Mouse (Mus musculus) lung, adult 18-20 months (tissue): ENCODE results near the gene Tlnrd1.

Experiments used
- DNase-seq, 2 experiments: peaks; one replicate each; pipeline ENCODE4 v3.0.0; 2022; ENCODE audit warnings: mixed read lengths in 2 of 2

Tlnrd1 gene

GRCm38 (mm10) chr7:83883276-83884020 lies 657 bp downstream of the Tlnrd1 start:
- DNase-seq = peak; percentile 82 to 86

GRCm38 (mm10) chr7:83882633-83883275 lies 1.4 kb downstream of the Tlnrd1 start:
- DNase-seq = peak; percentile 58 to 69

DNA sequence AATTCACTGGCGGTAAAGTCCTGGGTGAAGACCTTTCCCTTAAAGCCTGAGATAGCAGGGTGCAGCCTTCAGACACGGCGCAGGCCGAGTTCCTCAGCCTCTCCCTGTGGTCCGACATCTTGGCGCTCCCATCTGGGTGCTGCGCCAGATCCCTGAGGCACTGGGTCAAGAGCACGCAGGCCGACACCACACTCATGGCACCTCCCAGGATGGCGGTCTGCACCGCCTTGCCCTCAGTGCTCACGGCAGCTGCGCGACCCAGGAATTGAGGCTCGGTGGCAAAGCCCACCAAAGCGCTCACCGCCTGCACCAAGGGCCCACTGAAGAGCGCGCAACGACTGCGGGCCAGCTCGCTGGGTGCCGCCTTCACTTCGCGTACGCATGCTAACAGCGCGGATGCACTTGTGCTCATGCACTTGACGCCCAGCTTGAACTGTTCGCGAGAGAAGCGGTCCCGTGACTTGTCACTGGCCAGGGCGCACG lies 1.9 kb downstream of the Tlnrd1 start:
- DNase-seq = peak in 1 of 2 experiments; percentile 33

- DNase-seq = no peak
Measured at GRCm38 (mm10) chr7:83878676-83879448, 5.2 kb downstream of the Tlnrd1 start.

GRCm38 (mm10) chr7:83877088-83877487 lies 7.0 kb downstream of the Tlnrd1 start:
- no peak for DNase-seq

GRCm38 (mm10) chr7:83869839-83870543 lies 14.1 kb downstream of the Tlnrd1 start:
- no peak for DNase-seq

- no peak for DNase-seq
Measured at GRCm38 (mm10) chr7:83868200-83868599, 15.9 kb downstream of the Tlnrd1 start.

DNA sequence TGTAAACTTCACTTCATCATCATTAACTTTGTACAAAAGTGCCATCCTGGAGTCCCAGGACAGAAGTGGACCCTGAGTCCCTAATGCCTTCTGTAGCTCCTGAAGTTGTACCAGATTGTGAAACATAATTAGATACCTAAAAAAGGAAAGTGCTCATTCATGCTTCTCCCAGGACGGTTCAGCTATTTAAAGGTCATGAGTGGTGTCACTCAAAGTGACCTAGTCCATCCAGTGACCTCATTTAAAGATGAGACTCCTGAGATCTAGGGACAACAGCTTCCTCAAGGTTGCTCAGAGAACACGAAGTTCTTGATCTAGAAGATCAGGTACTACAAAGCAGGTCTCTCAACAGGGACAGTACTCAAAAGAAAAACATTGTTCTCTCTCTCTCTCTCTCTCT lies 20.6 kb downstream of the Tlnrd1 start:
- DNase-seq = no peak

DNA sequence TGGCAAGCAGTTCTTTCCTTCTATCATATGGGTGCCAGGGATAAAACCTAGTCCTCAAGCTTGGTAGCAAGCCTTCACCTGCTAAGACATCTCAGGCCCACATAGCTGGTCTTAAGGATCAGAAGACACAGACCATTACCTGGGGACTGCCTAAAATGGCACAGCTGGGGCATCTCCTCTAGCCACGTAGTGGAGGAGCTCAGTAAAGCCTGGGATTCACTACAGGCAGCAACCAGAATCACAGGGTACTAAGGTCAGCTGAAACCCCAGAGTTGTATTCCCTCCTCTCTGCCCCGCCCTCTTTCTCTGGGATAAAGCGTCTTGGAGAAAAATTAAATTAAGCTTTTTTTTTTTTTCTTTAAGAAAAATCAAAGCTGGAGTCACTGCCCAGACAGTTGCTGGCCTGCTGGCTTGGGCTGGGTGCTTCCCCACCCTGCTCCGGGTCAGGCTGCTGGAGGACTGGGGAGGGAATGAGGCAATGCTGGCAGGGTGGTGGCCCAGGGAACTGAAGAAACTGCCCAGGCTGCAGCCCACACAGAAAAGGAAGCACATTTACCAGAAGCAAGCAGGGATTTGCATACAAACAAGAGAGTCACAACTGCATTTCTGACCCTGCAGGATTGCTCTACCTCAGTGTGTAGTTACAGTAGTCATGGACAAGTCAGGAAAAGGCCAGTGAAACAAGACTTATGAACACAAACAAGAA lies 24.6 kb downstream of the Tlnrd1 start:
- DNase-seq = peak; percentile 51 to 58

DNA sequence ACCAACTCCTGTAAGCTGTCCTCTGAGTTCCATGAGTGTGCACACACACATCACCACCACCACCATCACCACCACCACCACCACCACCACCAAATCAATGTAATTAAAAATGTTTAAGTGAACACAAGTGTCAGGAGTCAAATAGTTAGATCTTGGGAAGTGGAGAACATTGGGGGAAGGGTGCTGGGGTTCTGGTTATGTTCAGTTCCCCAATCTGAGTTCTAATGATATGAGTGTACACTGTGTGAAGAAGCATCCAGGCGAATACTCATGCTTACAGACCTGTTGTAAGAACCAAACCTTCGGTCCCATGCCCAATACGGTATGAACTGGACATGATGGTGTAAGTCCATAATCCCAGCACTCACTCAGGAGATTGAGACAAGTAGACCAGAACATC lies 26.2 kb downstream of the Tlnrd1 start:
- DNase-seq = no peak

DNA sequence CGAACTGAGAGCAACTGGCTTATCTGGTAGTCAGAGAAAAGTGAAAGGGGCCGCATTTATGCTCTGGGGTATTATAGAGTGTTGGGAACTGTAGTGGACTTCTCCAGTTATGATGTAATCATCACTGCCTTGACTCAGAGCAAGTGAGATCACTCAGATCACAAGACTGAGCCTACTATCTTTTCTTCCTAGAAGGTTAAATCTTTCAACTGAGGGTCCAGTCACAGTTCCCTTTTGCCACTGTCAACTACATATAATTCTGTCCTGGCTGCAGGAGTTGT lies 27.0 kb downstream of the Tlnrd1 start:
- no peak for DNase-seq

DNA sequence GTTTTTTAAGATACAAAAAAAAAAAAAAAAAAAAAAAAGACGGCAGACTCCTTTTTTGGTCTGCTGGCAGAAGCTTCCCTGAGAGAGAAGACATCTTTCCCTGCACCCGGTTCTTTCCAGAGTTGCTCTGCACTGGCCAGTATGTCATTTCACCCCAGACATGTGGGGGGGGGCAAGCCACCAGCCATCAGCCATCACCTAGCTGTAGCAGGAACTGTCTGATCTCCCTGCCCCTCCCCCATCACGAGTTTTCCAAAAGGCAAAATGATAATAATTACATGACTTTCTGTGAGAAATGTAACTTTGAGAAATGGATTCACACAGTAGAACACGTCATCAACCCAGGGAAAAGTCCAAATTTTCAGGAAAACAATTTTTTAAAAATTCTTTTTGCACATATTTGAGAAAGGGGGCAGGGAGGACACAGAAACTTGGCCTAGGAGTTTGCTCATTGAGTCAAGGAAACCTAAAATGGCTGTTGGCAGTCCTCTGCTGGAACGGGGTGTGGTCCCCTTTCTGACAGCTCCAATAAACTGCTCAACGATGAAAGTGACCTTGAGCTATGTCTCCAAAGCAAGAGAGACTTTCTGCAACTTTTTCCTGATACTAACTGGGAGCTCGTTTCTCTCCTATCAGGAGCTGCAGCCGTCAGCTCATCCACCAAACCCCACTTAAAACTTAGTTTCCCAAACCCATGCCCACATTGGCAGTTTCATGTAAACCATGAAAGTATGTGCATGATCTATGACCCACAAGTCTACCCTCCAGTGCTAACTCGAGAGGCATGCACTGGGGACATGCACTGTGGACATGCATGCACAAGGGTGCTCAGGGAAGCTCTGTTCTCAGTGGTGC lies 27.5 kb downstream of the Tlnrd1 start:
- peak; percentile 43 to 68 for DNase-seq

- DNase-seq = no peak
Measured at GRCm38 (mm10) chr7:83855203-83855602, 28.9 kb downstream of the Tlnrd1 start.

DNA sequence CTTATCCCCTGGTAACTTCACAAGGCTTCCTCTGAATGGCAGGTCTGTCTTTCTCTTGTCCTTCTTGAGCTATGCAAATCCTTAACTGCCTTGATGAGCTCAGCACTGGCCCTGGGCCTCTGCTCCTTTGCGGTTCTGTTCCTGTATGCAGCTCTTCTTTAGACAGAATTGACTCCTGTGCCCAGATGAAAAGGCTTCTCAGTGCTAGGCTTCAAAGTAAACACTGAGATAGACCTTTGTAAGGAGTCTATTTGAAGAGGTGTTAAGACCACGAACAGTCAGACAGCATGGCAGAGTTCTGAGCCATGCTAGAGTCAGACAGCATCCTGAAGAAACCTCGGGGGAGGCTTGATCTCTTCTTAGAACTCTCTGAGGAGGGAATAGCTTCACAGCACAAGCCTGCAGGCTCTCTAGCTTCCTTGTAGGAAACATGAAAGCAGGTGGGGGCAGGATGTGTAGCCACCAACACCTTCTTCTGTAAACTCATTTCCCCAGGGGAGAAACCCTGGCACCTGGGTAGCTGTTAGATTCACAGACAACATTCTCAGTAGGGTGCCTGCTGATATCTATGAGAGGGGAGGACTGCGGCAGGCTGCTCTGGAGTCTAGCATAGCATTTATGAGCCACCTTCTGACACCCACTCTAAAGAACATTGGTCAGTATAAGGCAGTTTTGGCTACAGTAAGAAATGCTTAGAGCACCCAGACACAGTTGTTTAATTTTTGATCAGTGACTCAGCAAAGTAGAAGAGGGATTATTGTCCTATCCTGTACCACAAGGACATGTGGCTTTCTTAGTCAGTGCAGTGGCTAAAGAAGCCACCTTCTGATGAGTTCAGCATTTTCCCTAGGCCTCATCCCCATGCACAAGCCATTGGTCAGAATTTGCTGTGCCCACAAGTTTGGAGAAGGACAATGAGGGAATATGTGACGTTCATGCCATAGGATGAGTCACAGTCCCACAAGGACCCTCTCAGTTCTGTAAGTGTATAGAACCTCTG lies 31.4 kb downstream of the Tlnrd1 start:
- no peak for DNase-seq

- DNase-seq = no peak
Measured at GRCm38 (mm10) chr7:83851569-83852380, 32.3 kb downstream of the Tlnrd1 start.

GRCm38 (mm10) chr7:83847187-83848075 lies 36.7 kb downstream of the Tlnrd1 start:
- no peak for DNase-seq

GRCm38 (mm10) chr7:83844807-83845206 lies 39.3 kb downstream of the Tlnrd1 start:
- no peak for DNase-seq
